Mouse (Mus musculus): Measurements from ENCODE around the gene Epb41l4b. TPM values are rescaled to one million over a fixed set of nuclear protein-coding genes. Genes with fewer than 3 reads are reported as not detected.

The Epb41l4b gene
- polyA plus RNA-seq, 1 experiment from 2014 or later: 7.0 TPM

GRCm38 (mm10) chr4:57111411-57111810, 31.8 kb downstream of the Epb41l4b start:
- no peak for ATAC-seq (replicated peaks; ENCODE audit: low FRiP score, low read depth)
- no peak for TF ChIP-seq CTCF (IDR thresholded peaks at IDR 0.05; ENCODE audit: low read depth)
- Histone ChIP-seq H3K27ac (no peak overlapping the region), H3K36me3 (ENCODE audit: insufficient read depth, low read length) (no peaks in the 10 kb centered on the region), H3K4me2 (ENCODE audit: low read length) (no peak overlapping the region), H3K9me3 (replicated peaks; ENCODE audit: low read length) (no peaks in the 10 kb centered on the region), H3K4me3 (replicated peaks; ENCODE audit: low read depth, low read length) (no peak overlapping the region), H3K4me1 (replicated peaks; ENCODE audit: insufficient read depth, low read length) (no peaks in the 10 kb centered on the region), H3K9ac (ENCODE audit: low read depth, low read length) (no peak overlapping the region), H3K27me3 (ENCODE audit: insufficient read depth, low read length) (no peaks in the 10 kb centered on the region)
- DNase-seq (ENCODE audit: low spot score): no peak
- WGBS: 81% methylated on average over 4 of the region's 4 CpGs

- ATAC-seq (replicated peaks; ENCODE audit: low FRiP score, low read depth): no peak
- TF ChIP-seq CTCF (IDR thresholded peaks at IDR 0.05; ENCODE audit: low read depth): no peak
- no peaks in the 10 kb centered on the region for H3K9me3 ChIP-seq (replicated peaks; ENCODE audit: low read length)
- no peak overlapping the region for H3K4me2 ChIP-seq (ENCODE audit: low read length)
- H3K36me3 ChIP-seq (ENCODE audit: insufficient read depth, low read length): no peaks in the 10 kb centered on the region
- H3K27ac ChIP-seq: no peak overlapping the region
- no peak overlapping the region for H3K4me3 ChIP-seq (replicated peaks; ENCODE audit: low read depth, low read length)
- WGBS: 84% methylated on average over 4 of the region's 4 CpGs
- no peaks in the 10 kb centered on the region for H3K27me3 ChIP-seq (ENCODE audit: insufficient read depth, low read length)
- DNase-seq (ENCODE audit: low spot score): no peak
- no peak overlapping the region for H3K9ac ChIP-seq (ENCODE audit: low read depth, low read length)
- no peaks in the 10 kb centered on the region for H3K4me1 ChIP-seq (replicated peaks; ENCODE audit: insufficient read depth, low read length)
Measured at GRCm38 (mm10) chr4:57109543-57109942, 33.7 kb downstream of the Epb41l4b start.

DNA sequence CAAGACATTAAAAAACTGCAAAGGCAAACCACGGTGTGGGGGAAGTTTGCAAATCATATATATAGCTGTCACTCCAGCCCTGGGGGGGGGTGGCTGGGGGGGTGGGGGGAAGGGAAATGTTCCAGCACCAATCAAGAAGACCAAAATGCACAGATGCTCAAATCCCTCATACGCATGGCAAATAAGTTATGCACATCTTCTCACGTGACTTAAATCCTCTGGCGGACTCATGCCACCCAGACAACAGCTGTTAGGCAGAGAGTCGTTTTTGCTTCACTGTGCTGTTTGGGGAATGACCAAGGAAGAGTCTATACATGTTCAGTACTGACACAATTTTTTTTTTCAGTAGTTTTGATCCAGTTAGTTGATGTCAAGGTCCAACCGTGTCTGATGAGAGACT, 37.9 kb downstream of the Epb41l4b start:
- Histone ChIP-seq H3K4me1 (replicated peaks; ENCODE audit: insufficient read depth, low read length) (no peaks in the 10 kb centered on the region), H3K27me3 (ENCODE audit: insufficient read depth, low read length) (no peaks in the 10 kb centered on the region), H3K27ac (no peak overlapping the region), H3K4me3 (replicated peaks; ENCODE audit: low read depth, low read length) (no peak overlapping the region), H3K4me2 (ENCODE audit: low read length) (no peak overlapping the region), H3K9ac (ENCODE audit: low read depth, low read length) (no peak overlapping the region), H3K36me3 (ENCODE audit: insufficient read depth, low read length) (no peaks in the 10 kb centered on the region), H3K9me3 (replicated peaks; ENCODE audit: low read length) (no peaks in the 10 kb centered on the region)
- no peak for DNase-seq (ENCODE audit: low spot score)
- no peak for TF ChIP-seq CTCF (IDR thresholded peaks at IDR 0.05; ENCODE audit: low read depth)
- no peak for ATAC-seq (replicated peaks; ENCODE audit: low FRiP score, low read depth)
- 76% methylated on average over 6 of the region's 6 CpGs for WGBS

GRCm38 (mm10) chr4:57103830-57104229, 39.4 kb downstream of the Epb41l4b start:
- TF ChIP-seq CTCF (IDR thresholded peaks at IDR 0.05; ENCODE audit: low read depth): no peak
- Histone ChIP-seq H3K4me2 (ENCODE audit: low read length) (no peak overlapping the region), H3K9ac (ENCODE audit: low read depth, low read length) (no peak overlapping the region), H3K4me3 (replicated peaks; ENCODE audit: low read depth, low read length) (no peak overlapping the region), H3K27me3 (ENCODE audit: insufficient read depth, low read length) (no peaks in the 10 kb centered on the region), H3K9me3 (replicated peaks; ENCODE audit: low read length) (no peaks in the 10 kb centered on the region), H3K36me3 (ENCODE audit: insufficient read depth, low read length) (no peaks in the 10 kb centered on the region), H3K4me1 (replicated peaks; ENCODE audit: insufficient read depth, low read length) (no peaks in the 10 kb centered on the region), H3K27ac (no peak overlapping the region)
- 73% methylated on average over 5 of the region's 5 CpGs for WGBS
- ATAC-seq (replicated peaks; ENCODE audit: low FRiP score, low read depth) (no peak), DNase-seq (ENCODE audit: low spot score) (no peak)

DNA sequence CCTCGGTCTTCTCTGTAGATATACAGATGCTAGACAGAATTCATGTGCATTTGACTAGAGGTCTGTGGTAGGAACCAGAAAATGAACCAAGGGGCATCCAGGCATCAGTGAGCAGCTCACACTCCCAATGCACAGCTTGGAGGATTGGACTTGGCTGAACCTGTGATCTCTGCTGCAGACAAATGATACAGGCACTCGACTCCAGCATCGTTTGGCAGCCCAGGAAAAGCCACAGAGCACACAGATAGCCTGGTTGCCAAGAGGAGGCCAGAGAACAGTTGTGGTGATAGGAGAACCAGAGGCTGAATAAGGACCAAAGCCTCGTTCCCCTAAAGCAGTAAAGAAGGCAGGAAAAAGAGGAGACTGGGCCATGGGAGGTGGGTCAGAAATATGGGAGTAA, 42.1 kb downstream of the Epb41l4b start:
- no peaks in the 10 kb centered on the region for H3K9me3 ChIP-seq (replicated peaks; ENCODE audit: low read length)
- ATAC-seq (replicated peaks; ENCODE audit: low FRiP score, low read depth): no peak
- DNase-seq (ENCODE audit: low spot score): no peak
- H3K27me3 ChIP-seq (ENCODE audit: insufficient read depth, low read length): no peaks in the 10 kb centered on the region
- H3K4me3 ChIP-seq (replicated peaks; ENCODE audit: low read depth, low read length): no peak overlapping the region
- no peaks in the 10 kb centered on the region for H3K36me3 ChIP-seq (ENCODE audit: insufficient read depth, low read length)
- H3K27ac ChIP-seq: no peak overlapping the region
- 75% methylated on average over 4 of the region's 4 CpGs for WGBS
- H3K4me2 ChIP-seq (ENCODE audit: low read length): no peak overlapping the region
- TF ChIP-seq CTCF (IDR thresholded peaks at IDR 0.05; ENCODE audit: low read depth): no peak
- H3K4me1 ChIP-seq (replicated peaks; ENCODE audit: insufficient read depth, low read length): no peaks in the 10 kb centered on the region
- no peak overlapping the region for H3K9ac ChIP-seq (ENCODE audit: low read depth, low read length)

DNA sequence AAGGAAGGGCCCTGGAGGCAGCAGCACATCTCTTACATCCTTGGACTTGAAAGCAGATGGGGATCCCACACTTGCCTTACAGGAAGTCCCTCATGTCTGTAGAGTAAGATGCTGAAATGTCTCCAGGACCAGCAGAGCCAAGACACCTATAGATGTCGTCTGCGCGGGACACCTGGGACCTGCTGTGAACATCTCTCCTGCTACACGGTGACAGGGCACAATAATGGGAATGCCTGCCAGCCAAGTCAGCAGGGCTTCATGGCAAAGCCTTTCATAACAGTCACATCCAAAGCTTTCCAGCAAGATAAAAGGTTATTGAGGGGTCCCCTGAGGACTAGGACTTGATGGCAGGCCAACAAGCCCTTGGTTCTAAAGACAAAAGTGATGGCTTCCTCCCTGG, 45.8 kb downstream of the Epb41l4b start:
- H3K9ac ChIP-seq (ENCODE audit: low read depth, low read length): no peak overlapping the region
- no peaks in the 10 kb centered on the region for H3K4me1 ChIP-seq (replicated peaks; ENCODE audit: insufficient read depth, low read length)
- H3K9me3 ChIP-seq (replicated peaks; ENCODE audit: low read length): no peaks in the 10 kb centered on the region
- no peaks in the 10 kb centered on the region for H3K27me3 ChIP-seq (ENCODE audit: insufficient read depth, low read length)
- 95% methylated on average over 4 of the region's 4 CpGs for WGBS
- H3K27ac ChIP-seq: no peak overlapping the region
- no peak overlapping the region for H3K4me3 ChIP-seq (replicated peaks; ENCODE audit: low read depth, low read length)
- H3K4me2 ChIP-seq (ENCODE audit: low read length): no peak overlapping the region
- DNase-seq (ENCODE audit: low spot score) (no peak), ATAC-seq (replicated peaks; ENCODE audit: low FRiP score, low read depth) (no peak)
- H3K36me3 ChIP-seq (ENCODE audit: insufficient read depth, low read length): no peaks in the 10 kb centered on the region
- TF ChIP-seq CTCF (IDR thresholded peaks at IDR 0.05; ENCODE audit: low read depth): no peak

- H3K27ac ChIP-seq: no peak overlapping the region
- no peak overlapping the region for H3K9ac ChIP-seq (ENCODE audit: low read depth, low read length)
- H3K4me1 ChIP-seq (replicated peaks; ENCODE audit: insufficient read depth, low read length): no peaks in the 10 kb centered on the region
- H3K9me3 ChIP-seq (replicated peaks; ENCODE audit: low read length): no peaks in the 10 kb centered on the region
- no peak overlapping the region for H3K4me3 ChIP-seq (replicated peaks; ENCODE audit: low read depth, low read length)
- no peak for TF ChIP-seq CTCF (IDR thresholded peaks at IDR 0.05; ENCODE audit: low read depth)
- H3K27me3 ChIP-seq (ENCODE audit: insufficient read depth, low read length): no peaks in the 10 kb centered on the region
- ATAC-seq (replicated peaks; ENCODE audit: low FRiP score, low read depth) (no peak), DNase-seq (ENCODE audit: low spot score) (no peak)
- no peak overlapping the region for H3K4me2 ChIP-seq (ENCODE audit: low read length)
- H3K36me3 ChIP-seq (ENCODE audit: insufficient read depth, low read length): no peaks in the 10 kb centered on the region
Measured at GRCm38 (mm10) chr4:57095569-57095968, 47.7 kb downstream of the Epb41l4b start.

Data from kidney, postnatal 0 days (tissue).